Mouse (Mus musculus): Measurements from ENCODE around the gene Sytl2.

GRCm38 (mm10) chr7:90372804-90373203 is 70.8 kb downstream of the Sytl2 start:
- TF ChIP-seq TAL1 (IDR thresholded peaks at IDR 0.05; ENCODE audit: low read length), result no peak
- no peak for TF ChIP-seq GATA1 (IDR thresholded peaks at IDR 0.05; ENCODE audit: low read length)
